Mouse (Mus musculus) testis, adult 2 months (tissue): ENCODE data around the gene Tnfrsf25.

Source experiments
- CTCF ChIP-seq: fragments of 200-500 bp; IDR thresholded peaks from 2 replicates; pipeline ENCODE4 v1.5.1; 2012; ENCODE audit warnings: low read depth, mild to moderate bottlenecking, inconsistent platforms, low read length, moderate library complexity; ENCODE audit not compliant: control insufficient read depth, insufficient read depth, insufficient replicate concordance
- POLR2A ChIP-seq: fragments of 200-500 bp; IDR thresholded peaks from 2 replicates; pipeline ENCODE4 v1.6.1; 2012; ENCODE audit warnings: low read depth, mild to moderate bottlenecking, inconsistent platforms, low read length, moderate library complexity; ENCODE audit not compliant: control insufficient read depth

- TF ChIP-seq POLR2A (no peak), CTCF (no peak)
These were observed at the start of gene Tnfrsf25 for GRCm38 (mm10) chr4:152115921-152116612.
